Mouse (Mus musculus): ENCODE measurements around the gene Lgals1. TPM values are rescaled to one million over a fixed set of nuclear protein-coding genes. Genes with fewer than 3 reads are reported as not detected.
"Not testable (repeated sequence)": the region's sequence is repeated elsewhere in the genome, so short reads cannot be mapped to it uniquely, and the experiment has no call there.

The Lgals1 gene
- 2,052 TPM for polyA plus RNA-seq (2021)

DNA sequence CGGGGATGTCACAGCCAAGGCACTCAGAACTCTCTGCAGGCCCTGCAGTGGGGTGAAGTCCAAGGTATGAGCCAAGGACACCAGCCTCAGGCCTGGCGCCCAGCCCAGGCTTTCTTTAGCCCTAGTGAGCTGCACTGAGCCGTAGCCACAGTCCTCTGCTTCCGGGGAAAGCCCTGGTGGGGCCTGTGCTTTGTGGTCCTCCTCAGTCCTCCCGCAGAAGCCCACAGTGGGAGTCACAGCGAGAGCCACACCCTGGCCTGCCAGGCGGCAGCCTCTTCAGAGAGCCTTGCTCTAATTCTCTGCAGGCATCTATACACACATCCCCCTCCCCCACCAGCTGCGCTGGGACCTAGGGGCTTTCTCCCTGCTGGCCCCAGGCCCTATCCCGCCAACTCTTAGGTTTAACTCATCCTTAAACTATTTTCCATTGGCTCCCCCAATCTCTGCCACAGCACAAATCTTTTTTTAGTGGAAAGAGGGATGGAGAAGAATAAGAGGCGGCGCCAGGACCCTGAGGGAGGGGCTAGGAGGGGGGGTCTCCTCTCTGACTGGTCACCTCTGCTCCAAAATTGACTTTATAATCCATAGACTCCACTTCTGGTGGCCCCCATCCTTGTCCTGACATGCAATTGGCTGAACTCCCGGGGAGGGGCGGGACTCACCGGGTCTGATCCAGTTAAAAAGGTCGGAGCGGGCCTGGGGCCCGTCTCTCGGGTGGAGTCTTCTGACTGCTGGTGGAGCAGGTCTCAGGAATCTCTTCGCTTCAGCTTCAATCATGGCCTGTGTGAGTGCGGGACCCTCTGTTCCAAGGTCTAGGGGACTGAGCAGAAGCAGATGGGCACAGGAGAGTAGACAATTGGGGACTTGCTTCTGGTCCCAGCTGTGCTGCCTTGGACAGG lies at the start of gene Lgals1:
Gene Lgals1 (plus strand): TSS at position 705 of the 899 bp plus-strand sequence.
- in situ Hi-C loops (cut with MboI; ENCODE audit: low pct_unique_long_range_greater_than_20kb), result no loop called here
- DNase-seq (ENCODE audit: low read depth, low spot score) (peak; percentile 94), ATAC-seq (peak; percentile 75)
- POLR2A ChIA-PET, result interaction anchor here (1.0 to 2.8 kb wide), 2 partner anchors 11 to 14 kb away, joined by 3 to 25 read pairs; partner anchors contain the start of gene Pdxp
- CTCF ChIA-PET, result interaction anchor here (1.1 to 3.9 kb wide), 3 partner anchors 9 to 13 kb away, joined by 3 to 36 read pairs (median 3); partner anchors contain the start of gene Pdxp
- H3K27me3 ChIP-seq, result no peaks in the 10 kb centered on the region
- TF ChIP-seq CTCF (IDR thresholded peaks at IDR 0.05), result no peak

DNA sequence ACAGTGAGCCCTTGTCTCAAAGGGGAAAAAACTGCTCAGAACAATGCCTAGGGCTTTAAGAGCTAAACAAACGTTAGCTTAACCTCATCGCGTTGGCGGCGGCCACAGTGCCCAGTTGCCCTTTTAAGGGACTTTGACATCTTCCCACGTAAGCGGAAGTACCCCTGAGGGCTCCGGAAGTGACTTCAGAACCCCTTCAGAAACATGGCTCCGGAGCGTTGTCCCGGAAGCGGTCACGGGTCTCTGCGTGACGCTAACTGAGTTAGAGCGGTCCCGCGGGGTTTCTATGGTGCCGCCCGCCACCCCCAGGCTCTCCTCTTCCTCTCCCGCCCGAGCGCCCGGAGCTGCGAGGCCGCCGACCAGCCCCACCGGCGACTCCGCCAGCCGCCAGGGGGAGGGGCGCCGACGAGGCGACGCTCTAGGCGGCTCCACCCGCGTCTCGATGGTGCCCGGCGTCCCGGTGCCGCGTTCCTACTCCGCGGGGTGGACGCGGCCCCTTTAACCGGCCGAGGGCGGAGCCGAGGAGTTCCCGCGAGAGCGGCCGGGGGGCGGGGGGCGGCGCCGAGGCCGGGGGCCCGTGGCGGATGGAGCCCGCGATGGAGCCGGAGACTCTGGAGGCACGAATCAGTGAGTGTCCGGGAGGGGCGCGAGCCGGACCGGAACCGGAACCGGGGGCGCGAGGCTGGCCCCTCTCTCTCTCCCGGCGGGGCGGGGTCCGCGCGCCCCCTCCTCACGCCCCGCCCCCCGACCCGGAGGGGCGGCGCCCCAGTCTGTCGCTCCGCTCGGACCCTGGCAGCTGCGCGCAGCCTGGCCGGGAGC lies 49.3 kb upstream of the Lgals1 start, which contains the start of gene Gga1:
Gene Gga1 (plus strand): TSS at position 200 of the 819 bp plus-strand sequence.
- DNase-seq (ENCODE audit: low read depth, low spot score), result peak; percentile 91
- ChIA-PET CTCF (interaction anchor here (0.9 to 1.2 kb wide), 2 partner anchors 43 to 53 kb away, joined by 3 to 5 read pairs; no protein-coding TSS in a partner anchor), POLR2A (interaction anchor here (0.5 to 1.2 kb wide), 4 partner anchors 22 to 57 kb away, joined by 3 to 5 read pairs (median 3); partner anchors contain the start of genes Gm49510, Nol12 and Sh3bp1)
- no peaks in the 10 kb centered on the region for H3K27me3 ChIP-seq
- in situ Hi-C loops (cut with MboI; ENCODE audit: low pct_unique_long_range_greater_than_20kb), result no loop called here
- ATAC-seq, result peak; percentile 63
- TF ChIP-seq CTCF (IDR thresholded peaks at IDR 0.05), result no peak

DNA sequence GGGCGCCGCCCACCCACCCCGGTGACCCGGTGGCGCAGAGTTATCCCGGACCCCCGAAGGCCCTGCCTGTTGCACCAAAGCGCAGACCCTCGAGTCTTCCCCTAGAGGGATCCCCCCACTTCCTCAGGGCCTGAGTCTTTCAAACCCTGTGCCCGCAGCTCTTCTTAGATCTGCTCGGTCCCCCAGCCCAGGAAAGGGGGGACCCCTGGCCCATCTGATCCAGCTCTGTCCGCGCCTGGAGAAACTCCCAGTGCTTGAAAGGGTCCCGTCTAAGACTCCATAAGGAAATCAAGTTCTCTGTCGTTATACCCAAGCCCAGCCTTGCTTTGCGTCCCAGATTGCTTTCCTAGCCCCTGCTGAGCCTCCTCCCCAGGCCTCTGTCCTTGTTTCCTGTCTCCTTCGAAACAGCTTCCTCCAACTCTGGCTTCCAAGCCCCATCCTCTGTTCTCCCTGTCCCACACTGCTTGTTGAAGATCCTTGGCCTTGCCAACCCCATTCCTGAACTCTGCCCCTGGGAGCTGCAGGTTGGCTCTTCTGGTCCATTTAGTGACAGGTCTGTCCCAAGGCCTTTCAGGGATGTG lies 48.6 kb upstream of the Lgals1 start:
- ATAC-seq, result no peak
- DNase-seq (ENCODE audit: low read depth, low spot score), result no peak
- ChIA-PET CTCF (interaction anchor here (1.2 to 2.0 kb wide), 2 partner anchors 38 to 43 kb away, joined by 5 read pairs; no protein-coding TSS in a partner anchor), POLR2A (interaction anchor here (0.5 to 1.2 kb wide), 3 partner anchors 22 to 57 kb away, joined by 3 read pairs; partner anchors contain the start of genes Gm49510, Nol12 and Sh3bp1)
- in situ Hi-C loops (cut with MboI; ENCODE audit: low pct_unique_long_range_greater_than_20kb), result no loop called here
- no peaks in the 10 kb centered on the region for H3K27me3 ChIP-seq
- no peak for TF ChIP-seq CTCF (IDR thresholded peaks at IDR 0.05)

DNA sequence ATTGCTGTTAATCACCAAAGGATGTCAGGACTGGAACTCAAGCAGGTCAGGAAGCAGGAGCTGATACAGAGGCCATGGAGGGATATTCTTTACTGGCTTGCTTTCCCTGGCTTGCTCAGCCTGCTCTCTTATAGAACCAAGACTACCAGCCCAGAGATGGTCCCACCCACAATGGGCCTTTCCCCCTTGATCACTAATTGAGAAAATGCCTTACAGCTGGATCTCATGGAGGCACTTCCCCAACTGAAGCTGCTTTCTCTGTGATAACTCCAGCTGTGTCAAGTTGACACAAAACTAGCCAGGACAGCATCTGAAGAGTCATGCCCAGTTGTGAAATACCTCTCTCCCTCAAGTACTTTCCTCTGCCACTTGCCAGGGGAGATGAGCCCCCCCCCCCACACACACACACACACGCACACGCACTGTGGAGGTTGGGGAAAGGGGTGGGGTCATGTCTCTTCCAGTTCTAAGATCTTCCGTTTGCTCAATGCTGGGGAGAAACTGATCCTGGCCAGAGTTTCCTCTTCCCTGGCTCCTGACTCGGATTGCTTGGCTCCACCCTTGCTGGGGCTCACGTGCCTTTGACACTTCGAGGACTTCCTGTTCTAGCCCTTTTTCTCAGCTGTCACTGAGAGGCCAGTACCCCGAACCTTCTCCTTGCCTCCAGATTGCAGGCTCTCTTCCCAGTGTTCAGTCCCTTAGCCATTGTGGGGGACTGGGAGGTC lies 47.6 kb upstream of the Lgals1 start:
- not testable (repeated sequence) for ATAC-seq

DNA sequence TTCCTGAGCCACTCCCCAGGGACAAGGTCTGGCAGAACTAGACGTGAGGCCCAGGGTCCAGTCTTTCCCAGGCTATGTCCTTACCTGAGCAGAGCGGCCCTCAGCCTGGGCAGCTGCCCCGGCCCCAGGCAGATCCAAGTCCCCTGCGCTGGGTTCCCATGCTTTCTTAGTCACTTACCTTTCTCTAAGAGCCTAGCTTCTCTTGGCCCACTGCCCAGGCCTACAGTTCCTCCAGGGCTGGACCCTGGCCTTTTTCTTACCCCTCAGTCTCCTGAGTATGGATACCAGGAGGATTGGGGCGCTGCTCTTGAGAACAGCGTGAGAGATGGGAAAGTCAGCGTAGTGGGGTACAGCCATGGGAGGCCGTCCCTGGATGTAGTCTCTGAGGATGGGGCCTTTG lies 46.1 kb upstream of the Lgals1 start:
- ChIA-PET POLR2A (no interaction called here), CTCF (no interaction called here)
- ATAC-seq, result no peak
- TF ChIP-seq CTCF (IDR thresholded peaks at IDR 0.05), result no peak
- DNase-seq (ENCODE audit: low read depth, low spot score), result no peak
- in situ Hi-C loops (cut with MboI; ENCODE audit: low pct_unique_long_range_greater_than_20kb), result no loop called here
- no peaks in the 10 kb centered on the region for H3K27me3 ChIP-seq

More for the DNA sequence above, 47.6 kb upstream of the Lgals1 start:
- DNase-seq (ENCODE audit: low read depth, low spot score); H3K27me3 ChIP-seq; in situ Hi-C loops (cut with MboI; ENCODE audit: low pct_unique_long_range_greater_than_20kb): not testable (repeated sequence)
- CTCF ChIA-PET, result interaction anchor here (2.0 kb wide), 1 partner anchor 37 kb away, joined by 5 read pairs; no protein-coding TSS in a partner anchor
- POLR2A ChIA-PET, result interaction anchor here (1.0 kb wide), 1 partner anchor 24 kb away, joined by 3 read pairs; the partner anchor contains the start of gene Lgals2

DNA sequence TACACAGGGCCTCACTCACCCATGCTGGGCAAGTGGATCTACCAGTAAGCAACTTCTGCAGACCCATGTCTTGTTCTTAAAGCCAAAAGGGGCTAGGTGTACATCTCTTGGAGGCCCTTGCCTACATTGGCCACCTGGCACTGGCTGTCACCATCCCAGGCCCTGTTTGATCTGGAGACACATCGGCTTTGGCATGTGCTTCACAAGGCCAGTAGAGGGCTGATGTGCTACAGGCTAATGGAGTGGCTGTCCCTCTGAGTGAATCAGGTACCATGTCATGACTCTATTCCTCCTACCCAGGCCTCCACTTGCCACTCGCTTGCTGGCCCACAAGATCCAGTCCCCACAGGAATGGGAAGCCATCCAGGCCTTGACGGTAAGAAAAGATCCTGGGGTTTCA lies 44.7 kb upstream of the Lgals1 start:
- no peak for DNase-seq (ENCODE audit: low read depth, low spot score)
- in situ Hi-C loops (cut with MboI; ENCODE audit: low pct_unique_long_range_greater_than_20kb), result no loop called here
- POLR2A ChIA-PET, result no interaction called here
- TF ChIP-seq CTCF (IDR thresholded peaks at IDR 0.05), result no peak
- H3K27me3 ChIP-seq, result no peaks in the 10 kb centered on the region
- CTCF ChIA-PET, result no interaction called here
- ATAC-seq, result no peak

DNA sequence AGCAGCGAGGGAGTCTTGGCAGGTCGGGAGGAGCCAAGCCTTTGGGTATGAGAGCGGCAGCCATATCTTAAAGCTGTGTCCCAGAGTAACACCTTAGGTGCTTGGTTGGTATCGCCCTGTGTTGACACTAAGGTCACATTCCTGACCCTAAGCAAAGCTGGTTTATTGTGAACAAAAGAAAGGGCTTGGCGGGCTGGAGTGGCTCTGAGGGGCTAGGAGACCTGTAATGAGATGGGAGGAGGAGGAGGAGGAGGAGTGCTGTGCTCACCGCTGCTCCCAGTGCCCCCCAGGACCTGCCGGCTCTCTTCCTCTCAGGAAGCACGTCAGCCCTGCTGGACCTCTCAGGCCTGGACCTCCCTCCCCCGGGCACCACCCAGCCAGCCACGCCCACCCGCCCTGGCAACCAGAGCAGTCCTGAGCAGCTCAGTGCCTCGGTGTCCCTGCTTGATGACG lies 37.1 kb upstream of the Lgals1 start:
- ChIA-PET POLR2A (interaction anchor here (0.8 kb wide), 1 partner anchor 9 kb away, joined by 4 read pairs; no protein-coding TSS in a partner anchor), CTCF (interaction anchor here (1.5 to 2.1 kb wide), 2 partner anchors 14 to 23 kb away, joined by 4 to 8 read pairs; no protein-coding TSS in a partner anchor)
- in situ Hi-C loops (cut with MboI; ENCODE audit: low pct_unique_long_range_greater_than_20kb), result no loop called here
- H3K27me3 ChIP-seq, result no peaks in the 10 kb centered on the region
- DNase-seq (ENCODE audit: low read depth, low spot score) (no peak), ATAC-seq (no peak)
- TF ChIP-seq CTCF (IDR thresholded peaks at IDR 0.05), result no peak

DNA sequence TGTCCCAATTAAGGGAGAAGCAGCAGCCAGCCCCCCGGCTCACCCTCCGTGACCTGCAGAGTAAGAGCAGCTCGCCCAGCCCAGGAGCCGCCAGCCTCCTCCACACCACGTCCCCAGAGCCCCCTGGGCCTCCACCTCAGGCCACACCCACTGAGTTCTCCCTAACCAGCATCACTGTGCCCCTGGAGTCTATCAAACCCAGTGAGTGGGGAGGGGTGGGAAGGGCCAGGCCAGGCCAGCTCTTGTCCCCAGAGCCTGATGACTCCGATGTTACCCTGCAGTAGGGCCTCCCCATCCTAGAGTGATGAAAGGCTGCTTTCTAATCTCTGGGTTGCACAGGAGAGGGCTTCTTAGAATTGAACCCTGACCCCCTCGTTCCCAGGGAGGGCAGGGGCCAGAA lies 34.1 kb upstream of the Lgals1 start:
- ChIA-PET CTCF (no interaction called here), POLR2A (no interaction called here)
- no peaks in the 10 kb centered on the region for H3K27me3 ChIP-seq
- in situ Hi-C loops (cut with MboI; ENCODE audit: low pct_unique_long_range_greater_than_20kb), result no loop called here
- ATAC-seq, result no peak
- no peak for TF ChIP-seq CTCF (IDR thresholded peaks at IDR 0.05)
- no peak for DNase-seq (ENCODE audit: low read depth, low spot score)

DNA sequence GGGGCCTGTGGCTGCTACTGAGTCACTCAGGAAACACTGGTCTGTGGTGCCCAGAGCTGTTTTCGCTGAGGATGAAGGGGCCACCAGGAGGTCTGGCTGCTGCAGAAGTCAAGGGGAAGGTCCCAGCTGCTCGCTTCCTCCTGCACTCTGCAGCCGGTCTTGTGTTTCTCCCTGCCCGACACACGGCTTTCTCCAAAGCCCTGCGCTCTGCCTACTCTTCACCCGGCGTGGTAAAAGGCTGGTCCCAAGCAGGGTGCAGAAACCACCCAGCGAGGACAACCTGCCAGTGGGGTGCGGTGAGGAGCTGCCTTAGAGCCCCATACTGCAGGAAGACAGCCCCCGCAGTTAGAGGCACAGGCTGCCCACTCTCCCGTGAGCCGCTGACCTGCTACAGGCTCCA lies 31.8 kb upstream of the Lgals1 start:
- no peak for TF ChIP-seq CTCF (IDR thresholded peaks at IDR 0.05)
- ATAC-seq (no peak), DNase-seq (ENCODE audit: low read depth, low spot score) (no peak)
- in situ Hi-C loops (cut with MboI; ENCODE audit: low pct_unique_long_range_greater_than_20kb), result no loop called here
- ChIA-PET POLR2A (interaction anchor here (0.6 kb wide), 3 partner anchors 10 to 1070 kb away, joined by 3 to 6 read pairs (median 3); no protein-coding TSS in a partner anchor), CTCF (no interaction called here)
- no peaks in the 10 kb centered on the region for H3K27me3 ChIP-seq
